Mouse (Mus musculus) gastrocnemius, postnatal 36 days (tissue): ENCODE data around the gene Lrrc61. TPM values are rescaled to one million over a fixed set of nuclear protein-coding genes. Genes with fewer than 3 reads are reported as not detected.

Experiments used
- total RNA-seq, 2 experiments: library from RNA; stranded (reverse); gene quantifications; 2 replicates each; pipeline ENCODE4 v1.2.3; 2021

Gene Lrrc61
- total RNA-seq, 2 experiments from 2014 or later, result 13.9 to 17.1 TPM

Other genes with a start within 250 kb of the Lrrc61 start
- 10 to 100 TPM; 13.7 to 16.2 TPM for gene Krba1, start 159.2 kb upstream of the Lrrc61 start, total RNA-seq
- gene Zfp467, start 109.0 kb upstream of the Lrrc61 start, total RNA-seq, result 10 to 100 TPM; 38.3 to 42.4 TPM
- under 1 TPM; 0.39 to 0.54 TPM for gene Sspo, start 106.6 kb upstream of the Lrrc61 start, total RNA-seq
- gene Atp6v0e2, start 17.2 kb upstream of the Lrrc61 start, total RNA-seq, result 10 to 100 TPM; 39.4 to 51.3 TPM
- 10 to 100 TPM; 15.5 to 19.0 TPM for gene Rarres2, start 18.0 kb downstream of the Lrrc61 start, total RNA-seq
- gene Gm45021, start 34.8 kb downstream of the Lrrc61 start, total RNA-seq, result not detected
- gene Repin1, start 39.1 kb downstream of the Lrrc61 start, total RNA-seq, result 10 to 100 TPM; 19.4 to 29.3 TPM
- gene Gm44965, start 39.1 kb downstream of the Lrrc61 start, total RNA-seq, result 1 to 10 TPM in 1 of 2 experiments, not detected in 1; 2.1 TPM
- gene Zfp775, start 47.3 kb downstream of the Lrrc61 start, total RNA-seq, result 1 to 10 TPM; 5.9 to 6.4 TPM
- gene AI854703, start 72.0 kb downstream of the Lrrc61 start, total RNA-seq, result under 1 TPM; 0.25 to 0.48 TPM
- gene Gimap8, start 92.4 kb downstream of the Lrrc61 start, total RNA-seq, result 1 to 10 TPM; 1.9 to 2.8 TPM
- 1 to 10 TPM in 1 of 2 experiments, under 1 TPM in 1; 0.94 to 2.1 TPM for gene Gimap9, start 121.3 kb downstream of the Lrrc61 start, total RNA-seq
- gene Gimap4, start 129.8 kb downstream of the Lrrc61 start, total RNA-seq, result 1 to 10 TPM; 4.1 to 6.5 TPM
- 10 to 100 TPM in 1 of 2 experiments, 1 to 10 TPM in 1; 9.0 to 13.0 TPM for gene Gimap6, start 153.4 kb downstream of the Lrrc61 start, total RNA-seq
- not detected for gene Gm28053, start 163.8 kb downstream of the Lrrc61 start, total RNA-seq
- not detected for gene Gimap7, start 163.8 kb downstream of the Lrrc61 start, total RNA-seq
- 1 to 10 TPM; 3.0 to 3.4 TPM for gene Gimap1, start 184.3 kb downstream of the Lrrc61 start, total RNA-seq
- gene Gimap5, start 191.4 kb downstream of the Lrrc61 start, total RNA-seq, result 1 to 10 TPM; 1.7 to 2.1 TPM
- gene Gimap3, start 216.1 kb downstream of the Lrrc61 start, total RNA-seq, result not detected